Mouse (Mus musculus) limb, embryonic 15.5 days (tissue): ENCODE data around the gene Ckmt1. TPM values are rescaled to one million over a fixed set of nuclear protein-coding genes. Genes with fewer than 3 reads are reported as not detected.

Experiments
- polyA plus RNA-seq: library from polyadenylated mRNA; unstranded; fragments of >200 nt; fragmentation: Nextera tagmentation; extraction: Ambion mirVana; gene quantifications from 2 replicates; pipeline ENCODE4 v1.2.1, GENCODE M21; 2015

Gene Ckmt1
- polyA plus RNA-seq, 1 experiment from 2014 or later: 40.1 TPM

Other genes starting within 250 kb of the Ckmt1 start
- not detected in 2 replicates for gene Tgm7, start 247.9 kb upstream of the Ckmt1 start, polyA plus RNA-seq
- gene Adal, start 217.3 kb upstream of the Ckmt1 start, polyA plus RNA-seq: 16.7 and 17.7 TPM in 2 replicates
- gene Lcmt2, start 217.1 kb upstream of the Ckmt1 start, polyA plus RNA-seq: 19.7 and 21.4 TPM in 2 replicates
- gene Tubgcp4, start 187.1 kb upstream of the Ckmt1 start, polyA plus RNA-seq: 48.7 and 48.9 TPM in 2 replicates
- 9.3 and 10.1 TPM in 2 replicates for gene Zscan29, start 186.6 kb upstream of the Ckmt1 start, polyA plus RNA-seq
- 52.4 and 62.6 TPM in 2 replicates for gene Trp53bp1, start 86.3 kb upstream of the Ckmt1 start, polyA plus RNA-seq
- 3.8 and 3.9 TPM in 2 replicates for gene Map1a, start 68.1 kb upstream of the Ckmt1 start, polyA plus RNA-seq
- 10.1 and 10.2 TPM in 2 replicates for gene Ppip5k1, start 2.3 kb upstream of the Ckmt1 start, polyA plus RNA-seq
- gene Strc, start 29.5 kb downstream of the Ckmt1 start, polyA plus RNA-seq: not detected in 2 replicates
- 841 and 923 TPM in 2 replicates for gene Pdia3, start 56.1 kb downstream of the Ckmt1 start, polyA plus RNA-seq
- 2.0 and 2.3 TPM in 2 replicates for gene Catsper2, start 56.1 kb downstream of the Ckmt1 start, polyA plus RNA-seq
- 8.8 and 9.5 TPM in 2 replicates for gene Ell3, start 86.6 kb downstream of the Ckmt1 start, polyA plus RNA-seq
- 552 and 557 TPM in 2 replicates for gene Serf2, start 91.5 kb downstream of the Ckmt1 start, polyA plus RNA-seq
- 116 and 126 TPM in 2 replicates for gene Hypk, start 95.6 kb downstream of the Ckmt1 start, polyA plus RNA-seq
- 0.12 and 0.25 TPM in 2 replicates for gene Serinc4, start 99.1 kb downstream of the Ckmt1 start, polyA plus RNA-seq
- 61.3 and 64.4 TPM in 2 replicates for gene Mfap1b, start 116.4 kb downstream of the Ckmt1 start, polyA plus RNA-seq
- gene Mfap1a, start 149.0 kb downstream of the Ckmt1 start, polyA plus RNA-seq: 29.0 and 29.2 TPM in 2 replicates
- gene Wdr76, start 149.0 kb downstream of the Ckmt1 start, polyA plus RNA-seq: 5.5 and 7.1 TPM in 2 replicates